Mouse (Mus musculus): ENCODE measurements around the gene Mpp2. TPM values are rescaled to one million over a fixed set of nuclear protein-coding genes. Genes with fewer than 3 reads are reported as not detected.

The Mpp2 gene
- polyA plus RNA-seq, 1 experiment from 2014 or later = 6.9 TPM

- Histone ChIP-seq H3K27ac (no peak overlapping the region), H3K27me3 (peaks cover 3% of the 10 kb centered on the region), H3K4me3 (0 out of 2 replicates have a peak overlapping the region, but pooled peaks have one; percentile 20), H3K4me2 (peak overlapping the region; percentile 51), H3K9ac (no peak overlapping the region), H3K9me3 (no peaks in the 10 kb centered on the region), H3K36me3 (no peaks in the 10 kb centered on the region), H3K4me1 (peaks cover 15% of the 10 kb centered on the region)
- WGBS = 56% methylated on average over 5 of the region's 5 CpGs
- no peak for ATAC-seq (ENCODE audit: borderline replicate concordance, extremely low read depth, low FRiP score, low TSS enrichment)
These were observed 8.1 kb upstream of the Mpp2 start for GRCm38 (mm10) chr11:102096446-102096845.

GRCm38 (mm10) chr11:102095676-102096075 lies 7.4 kb upstream of the Mpp2 start:
- no peak for ATAC-seq (ENCODE audit: borderline replicate concordance, extremely low read depth, low FRiP score, low TSS enrichment)
- Histone ChIP-seq H3K4me3 (no peak overlapping the region), H3K4me2 (no peak overlapping the region), H3K9ac (no peak overlapping the region), H3K9me3 (no peaks in the 10 kb centered on the region), H3K4me1 (peaks cover 15% of the 10 kb centered on the region), H3K36me3 (no peaks in the 10 kb centered on the region), H3K27me3 (no peaks in the 10 kb centered on the region), H3K27ac (no peak overlapping the region)
- WGBS = 73% methylated on average over 3 of the region's 3 CpGs

GRCm38 (mm10) chr11:102089088-102089808 lies 933 bp upstream of the Mpp2 start:
- under 1% methylated on average over 20 of the region's 20 CpGs for WGBS

GRCm38 (mm10) chr11:102087081-102087751 lies 1.1 kb downstream of the Mpp2 start:
- Histone ChIP-seq H3K4me3 (peak overlapping the region; percentile 69), H3K9ac (peak overlapping the region; percentile 55), H3K27ac (peak overlapping the region; percentile 78), H3K9me3 (no peaks in the 10 kb centered on the region), H3K4me1 (peaks cover 41% of the 10 kb centered on the region), H3K27me3 (no peaks in the 10 kb centered on the region), H3K36me3 (no peaks in the 10 kb centered on the region), H3K4me2 (peak overlapping the region; percentile 97)
- under 1% methylated on average over 37 of the region's 39 CpGs for WGBS
- peak; percentile 69 for ATAC-seq (ENCODE audit: borderline replicate concordance, extremely low read depth, low FRiP score, low TSS enrichment)

More at GRCm38 (mm10) chr11:102089088-102089808, 933 bp upstream of the Mpp2 start:
- Histone ChIP-seq H3K27ac (peak overlapping the region; percentile 78), H3K9me3 (no peaks in the 10 kb centered on the region), H3K4me2 (peak overlapping the region; percentile 97), H3K4me1 (peaks cover 30% of the 10 kb centered on the region), H3K36me3 (no peaks in the 10 kb centered on the region), H3K9ac (peak overlapping the region; percentile 55; the same call in 1 of the 2 replicates), H3K4me3 (peak overlapping the region; percentile 69), H3K27me3 (no peaks in the 10 kb centered on the region)
- peak; percentile 64 for ATAC-seq (ENCODE audit: borderline replicate concordance, extremely low read depth, low FRiP score, low TSS enrichment)

GRCm38 (mm10) chr11:102086331-102086730 lies 2.0 kb downstream of the Mpp2 start:
- Histone ChIP-seq H3K9me3 (no peaks in the 10 kb centered on the region), H3K4me3 (no peak overlapping the region), H3K4me2 (peak overlapping the region; percentile 97), H3K27ac (peak overlapping the region; percentile 78; the same call in 1 of the 2 replicates), H3K36me3 (no peaks in the 10 kb centered on the region), H3K9ac (no peak overlapping the region), H3K27me3 (no peaks in the 10 kb centered on the region), H3K4me1 (peaks cover 47% of the 10 kb centered on the region)
- no peak for ATAC-seq (ENCODE audit: borderline replicate concordance, extremely low read depth, low FRiP score, low TSS enrichment)
- WGBS = 13% methylated on average over 3 of the region's 3 CpGs

GRCm38 (mm10) chr11:102084159-102084558 lies 4.2 kb downstream of the Mpp2 start:
- Histone ChIP-seq H3K9me3 (no peaks in the 10 kb centered on the region), H3K27ac (no peak overlapping the region), H3K27me3 (no peaks in the 10 kb centered on the region), H3K4me3 (no peak overlapping the region), H3K4me2 (no peak overlapping the region), H3K9ac (no peak overlapping the region), H3K4me1 (peaks cover 41% of the 10 kb centered on the region), H3K36me3 (no peaks in the 10 kb centered on the region)
- WGBS = 44% methylated on average over 7 of the region's 7 CpGs
- no peak for ATAC-seq (ENCODE audit: borderline replicate concordance, extremely low read depth, low FRiP score, low TSS enrichment)

GRCm38 (mm10) chr11:102083193-102083592 lies 5.1 kb downstream of the Mpp2 start:
- no peak overlapping the region for H3K4me2 ChIP-seq
- H3K27me3 ChIP-seq = no peaks in the 10 kb centered on the region
- no peak overlapping the region for H3K27ac ChIP-seq
- no peak overlapping the region for H3K9ac ChIP-seq
- H3K4me3 ChIP-seq = no peak overlapping the region
- no peak for ATAC-seq (ENCODE audit: borderline replicate concordance, extremely low read depth, low FRiP score, low TSS enrichment)
- peaks cover 34% of the 10 kb centered on the region for H3K4me1 ChIP-seq
- no peaks in the 10 kb centered on the region for H3K9me3 ChIP-seq
- no peaks in the 10 kb centered on the region for H3K36me3 ChIP-seq
- 46% methylated on average over 4 of the region's 4 CpGs for WGBS

- Histone ChIP-seq H3K9ac (peak overlapping the region; percentile 28), H3K4me2 (peak overlapping the region; percentile 82), H3K9me3 (no peaks in the 10 kb centered on the region), H3K4me3 (peak overlapping the region; percentile 40), H3K4me1 (peaks cover 28% of the 10 kb centered on the region), H3K36me3 (no peaks in the 10 kb centered on the region), H3K27me3 (no peaks in the 10 kb centered on the region), H3K27ac (no peak overlapping the region)
- WGBS = under 1% methylated on average over 18 of the region's 18 CpGs
- peak; percentile 88 for ATAC-seq (ENCODE audit: borderline replicate concordance, extremely low read depth, low FRiP score, low TSS enrichment)
These were observed 6.0 kb downstream of the Mpp2 start for GRCm38 (mm10) chr11:102082322-102082721.

- 73% methylated on average over 14 of the region's 14 CpGs for WGBS
These were observed 14.6 kb downstream of the Mpp2 start for GRCm38 (mm10) chr11:102073722-102074121.

GRCm38 (mm10) chr11:102072729-102073128 lies 15.6 kb downstream of the Mpp2 start:
- Histone ChIP-seq H3K9me3 (no peaks in the 10 kb centered on the region), H3K27ac (no peak overlapping the region), H3K4me1 (peaks cover 4% of the 10 kb centered on the region; the same call in 1 of the 2 replicates), H3K36me3 (no peaks in the 10 kb centered on the region), H3K4me3 (no peak overlapping the region), H3K27me3 (peaks cover 4% of the 10 kb centered on the region; the same call in 1 of the 2 replicates), H3K4me2 (no peak overlapping the region), H3K9ac (no peak overlapping the region)
- no peak for ATAC-seq (ENCODE audit: borderline replicate concordance, extremely low read depth, low FRiP score, low TSS enrichment)
- WGBS = 78% methylated on average over 5 of the region's 5 CpGs

More at GRCm38 (mm10) chr11:102073722-102074121, 14.6 kb downstream of the Mpp2 start:
- H3K27ac ChIP-seq = no peak overlapping the region
- no peak overlapping the region for H3K9ac ChIP-seq
- H3K9me3 ChIP-seq = no peaks in the 10 kb centered on the region
- H3K36me3 ChIP-seq = no peaks in the 10 kb centered on the region
- H3K4me3 ChIP-seq = no peak overlapping the region
- ATAC-seq (ENCODE audit: borderline replicate concordance, extremely low read depth, low FRiP score, low TSS enrichment) = no peak
- peaks cover 4% of the 10 kb centered on the region; the same call in 1 of the 2 replicates for H3K27me3 ChIP-seq
- H3K4me1 ChIP-seq = peaks cover 4% of the 10 kb centered on the region; the same call in 1 of the 2 replicates
- H3K4me2 ChIP-seq = no peak overlapping the region

GRCm38 (mm10) chr11:102070426-102070825 lies 17.9 kb downstream of the Mpp2 start:
- Histone ChIP-seq H3K9me3 (no peaks in the 10 kb centered on the region), H3K27me3 (peaks cover 4% of the 10 kb centered on the region; the same call in 1 of the 2 replicates), H3K4me2 (peak overlapping the region; percentile 38), H3K27ac (no peak overlapping the region), H3K9ac (no peak overlapping the region), H3K4me1 (peaks cover 4% of the 10 kb centered on the region; the same call in 1 of the 2 replicates), H3K4me3 (no peak overlapping the region), H3K36me3 (no peaks in the 10 kb centered on the region)
- 9% methylated on average over 13 of the region's 13 CpGs for WGBS
- ATAC-seq (ENCODE audit: borderline replicate concordance, extremely low read depth, low FRiP score, low TSS enrichment) = peak; percentile 57; the same call in 1 of the 2 replicates

- no peaks in the 10 kb centered on the region for H3K9me3 ChIP-seq
- no peaks in the 10 kb centered on the region for H3K36me3 ChIP-seq
- 56% methylated on average over 11 of the region's 11 CpGs for WGBS
- peaks cover 4% of the 10 kb centered on the region; the same call in 1 of the 2 replicates for H3K4me1 ChIP-seq
- no peak overlapping the region for H3K4me2 ChIP-seq
- H3K9ac ChIP-seq = no peak overlapping the region
- no peak overlapping the region for H3K27ac ChIP-seq
- peaks cover 4% of the 10 kb centered on the region; the same call in 1 of the 2 replicates for H3K27me3 ChIP-seq
- ATAC-seq (ENCODE audit: borderline replicate concordance, extremely low read depth, low FRiP score, low TSS enrichment) = no peak
- no peak overlapping the region for H3K4me3 ChIP-seq
These were observed 18.7 kb downstream of the Mpp2 start for GRCm38 (mm10) chr11:102069633-102070032.

Measured in lung, embryonic 15.5 days (tissue).